Mouse (Mus musculus) spleen, postnatal 10 days (tissue): ENCODE results near the gene AC161166.1.

Experiments
- DNase-seq, 2 experiments: peaks; one replicate each; pipeline ENCODE4 v3.0.0; 2021 to 2022; ENCODE audit warnings: low spot score in 2 of 2

The AC161166.1 gene

GRCm38 (mm10) chr7:24461376-24462051 lies 50.7 kb downstream of the AC161166.1 start:
- DNase-seq = no peak
